Mouse (Mus musculus) adrenal gland (tissue): ENCODE results near the gene Gfer.

Experiments used
- intact Hi-C: fragments of 180-260 bp; cut with DNase I; formaldehyde crosslinking; loops from one replicate; pipeline ENCODE4 v1.15.1; 2025

The Gfer gene

GRCm38 (mm10) chr17:24650070-24650616 lies 45.8 kb downstream of the Gfer start, which contains the start of gene Slc9a3r2:
TSS of gene Slc9a3r2 (minus strand) at chr17:24650327.
- intact Hi-C loops: loop anchor here (5.0 kb wide), 1 partner anchor 98 kb away; no protein-coding TSS in a partner anchor

- intact Hi-C loops: loop anchor here (5.0 kb wide), 1 partner anchor 97 kb away; no protein-coding TSS in a partner anchor
Measured at GRCm38 (mm10) chr17:24649581-24650069, 46.3 kb downstream of the Gfer start.

- intact Hi-C loops: no loop called here
Measured at GRCm38 (mm10) chr17:24648731-24649377, 47.1 kb downstream of the Gfer start.

GRCm38 (mm10) chr17:24647493-24647892 lies 48.5 kb downstream of the Gfer start:
- intact Hi-C loops: no loop called here

- intact Hi-C loops: no loop called here
Measured at GRCm38 (mm10) chr17:24646381-24646780, 49.6 kb downstream of the Gfer start.

- intact Hi-C loops: no loop called here
Measured at GRCm38 (mm10) chr17:24645916-24646315, 50.0 kb downstream of the Gfer start.

- intact Hi-C loops: no loop called here
Measured at GRCm38 (mm10) chr17:24644875-24645721, 50.9 kb downstream of the Gfer start.

- intact Hi-C loops: no loop called here
Measured at GRCm38 (mm10) chr17:24644030-24644715, 51.8 kb downstream of the Gfer start.
